Mouse (Mus musculus) kidney, adult 2 months (tissue): ENCODE data around the gene Upk3a. TPM values are rescaled to one million over a fixed set of nuclear protein-coding genes. Genes with fewer than 3 reads are reported as not detected.

ENCODE experiments used
- DNase-seq: peaks from one replicate; pipeline ENCODE4 v3.0.0; 2021
- H3K27ac ChIP-seq: fragments of 200-500 bp; 2 replicates; pipeline ENCODE4 v1.5.1; 2012; ENCODE audit warnings: low read depth, low read length, control low read depth, inconsistent platforms; ENCODE audit not compliant: insufficient read depth
- H3K27me3 ChIP-seq: fragments of 200-500 bp; replicated peaks from 2 replicates; pipeline ENCODE4 v1.6.1; 2012; ENCODE audit warnings: mild to moderate bottlenecking, moderate library complexity, low read length, inconsistent platforms; ENCODE audit not compliant: control insufficient read depth, insufficient read depth
- H3K36me3 ChIP-seq: fragments of 200-500 bp; 2 replicates; pipeline ENCODE4 v1.6.1; 2012; ENCODE audit warnings: mild to moderate bottlenecking, moderate library complexity, low read length, inconsistent platforms; ENCODE audit not compliant: control insufficient read depth, insufficient read depth
- H3K4me1 ChIP-seq: fragments of 200-500 bp; 2 replicates; pipeline ENCODE4 v1.6.1; 2011; ENCODE audit warnings: low read length; ENCODE audit not compliant: control insufficient read depth, insufficient read depth
- H3K4me3 ChIP-seq: fragments of 200-500 bp; 2 replicates; pipeline ENCODE4 v1.5.1; 2011; ENCODE audit warnings: mild to moderate bottlenecking, low read depth, low read length, control low read depth; ENCODE audit not compliant: insufficient read depth
- CTCF ChIP-seq: fragments of 200-500 bp; conservative IDR thresholded peaks from 2 replicates; pipeline ENCODE4 v1.5.1; 2011; ENCODE audit warnings: low read depth, mild to moderate bottlenecking, control low read depth, low read length, moderate library complexity, mixed read lengths; ENCODE audit not compliant: insufficient read depth, insufficient read length
- POLR2A ChIP-seq: fragments of 200-500 bp; IDR thresholded peaks from one replicate; pipeline ENCODE4 v1.6.1; 2011; ENCODE audit warnings: low read depth, low read length, control low read depth
- WGBS: fragments of 180-500 bp; shearing (Covaris S2); methylation state at CpG from one replicate; pipeline ENCODE4 v1.1.7; 2018; 5-methylcytosine and 5-hydroxymethylcytosine counted together
- polyA plus RNA-seq: library from polyadenylated mRNA; depleted of rRNA; stranded (reverse); fragments of >200 nt; gene quantifications from 2 replicates; pipeline ENCODE4 v1.2.3, GENCODE M21; 2012

Upk3a gene
- polyA plus RNA-seq, 1 experiment = 19.6 TPM

DNA sequence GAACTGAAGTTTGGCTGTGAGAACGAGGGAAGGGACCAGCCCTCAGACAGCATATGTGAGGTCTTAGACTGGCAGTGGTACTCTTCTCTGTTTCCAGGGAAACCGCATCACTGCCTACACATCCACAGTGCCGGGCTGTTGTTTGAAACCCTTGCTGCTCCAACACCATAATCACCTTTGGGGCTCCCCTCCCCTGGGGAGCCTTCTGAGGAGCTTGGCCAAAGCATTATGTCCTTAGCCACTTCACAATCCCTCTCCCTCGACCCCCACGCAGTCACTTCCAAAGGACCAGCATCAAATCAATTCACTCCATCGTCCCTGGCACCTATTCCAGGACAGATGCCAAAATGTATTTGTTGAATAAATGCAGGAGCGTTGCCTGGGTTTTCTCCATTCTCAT, 27.2 kb upstream of the Upk3a start:
- DNase-seq = no peak
- no peaks in the 10 kb centered on the region for H3K27me3 ChIP-seq
- no peaks in the 10 kb centered on the region for H3K36me3 ChIP-seq
- TF ChIP-seq POLR2A (no peak), CTCF (no peak)
- H3K4me1 ChIP-seq = no peaks in the 10 kb centered on the region; the same call in 1 of the 2 replicates
- WGBS = 82% methylated on average over 7 of the region's 7 CpGs
- H3K4me3 ChIP-seq = no peak overlapping the region
- H3K27ac ChIP-seq = no peak overlapping the region

DNA sequence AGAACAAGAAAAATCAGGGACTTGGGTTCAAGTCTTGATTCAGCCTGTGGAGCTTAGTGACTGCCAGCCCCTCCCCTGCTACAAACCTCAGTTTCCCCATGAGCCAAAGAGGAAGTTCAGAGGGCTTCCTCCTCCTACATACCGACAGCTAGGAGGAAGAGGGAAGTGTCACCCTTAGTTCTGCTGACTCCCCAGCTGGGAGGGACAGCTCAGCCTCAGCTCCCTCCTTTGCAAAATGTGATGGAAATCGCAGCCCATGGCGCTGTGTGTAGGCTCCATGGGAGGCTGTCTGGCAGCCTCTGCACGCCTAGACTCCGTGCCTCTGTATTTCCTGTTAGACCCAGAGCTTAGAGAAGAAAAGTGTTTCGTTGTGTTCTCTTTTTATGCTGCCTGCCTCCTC, 22.4 kb upstream of the Upk3a start:
- TF ChIP-seq CTCF = no peak
- TF ChIP-seq POLR2A = no peak
- Histone ChIP-seq H3K4me3 (no peak overlapping the region), H3K4me1 (no peaks in the 10 kb centered on the region), H3K27me3 (no peaks in the 10 kb centered on the region), H3K36me3 (no peaks in the 10 kb centered on the region), H3K27ac (no peak overlapping the region)
- DNase-seq = no peak
- 59% methylated on average over 6 of the region's 6 CpGs for WGBS

DNA sequence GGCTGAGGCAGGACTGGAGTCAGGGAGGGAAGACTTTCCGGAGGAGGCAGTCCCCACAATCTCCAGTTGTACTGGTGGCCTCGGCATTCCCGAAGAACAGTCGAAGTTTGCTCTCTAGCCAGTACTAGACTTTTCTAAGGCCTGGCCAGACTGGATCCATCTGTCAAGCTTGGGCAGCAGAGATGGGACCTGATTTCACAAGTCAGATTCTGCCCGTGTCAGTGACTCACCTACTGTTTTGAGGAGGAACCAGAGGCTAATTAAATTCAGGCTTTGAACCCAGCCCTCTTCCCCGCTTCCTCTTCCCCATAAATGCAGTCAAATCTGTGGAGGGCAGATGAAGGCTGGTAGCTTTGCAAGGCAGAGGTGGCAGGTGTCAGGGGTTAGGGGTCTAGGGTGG, 21.9 kb upstream of the Upk3a start:
- Histone ChIP-seq H3K36me3 (no peaks in the 10 kb centered on the region), H3K4me1 (no peaks in the 10 kb centered on the region), H3K4me3 (no peak overlapping the region), H3K27ac (no peak overlapping the region), H3K27me3 (no peaks in the 10 kb centered on the region)
- TF ChIP-seq POLR2A = no peak
- no peak for TF ChIP-seq CTCF
- WGBS = 54% methylated on average over 6 of the region's 6 CpGs
- no peak for DNase-seq

DNA sequence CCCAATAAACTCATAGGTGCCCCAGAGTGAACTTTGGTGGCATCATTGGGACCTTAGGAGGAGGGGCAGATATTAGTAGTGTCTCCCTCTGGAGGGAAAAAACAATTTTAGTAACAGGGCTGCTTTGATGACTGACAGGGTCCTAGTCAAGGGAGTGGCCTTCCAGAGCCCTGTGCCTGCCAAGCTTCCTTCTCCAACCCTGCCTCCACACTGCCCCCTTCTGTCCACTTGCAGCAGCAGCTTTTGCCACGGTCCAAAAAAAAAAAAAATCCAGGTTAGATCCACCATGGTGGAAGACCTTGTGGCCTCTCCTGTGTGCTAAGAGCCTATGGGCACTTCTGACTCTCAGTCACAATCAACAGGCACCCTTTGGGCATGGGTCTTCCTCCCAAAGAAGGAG, 21.0 kb upstream of the Upk3a start:
- peak; percentile 68 for DNase-seq
- H3K36me3 ChIP-seq = no peaks in the 10 kb centered on the region
- 4% methylated on average over 1 of the region's 1 CpGs for WGBS
- H3K4me1 ChIP-seq = no peaks in the 10 kb centered on the region
- no peaks in the 10 kb centered on the region for H3K27me3 ChIP-seq
- TF ChIP-seq CTCF (peak; percentile 82), POLR2A (no peak)
- no peak overlapping the region for H3K4me3 ChIP-seq
- H3K27ac ChIP-seq = no peak overlapping the region

DNA sequence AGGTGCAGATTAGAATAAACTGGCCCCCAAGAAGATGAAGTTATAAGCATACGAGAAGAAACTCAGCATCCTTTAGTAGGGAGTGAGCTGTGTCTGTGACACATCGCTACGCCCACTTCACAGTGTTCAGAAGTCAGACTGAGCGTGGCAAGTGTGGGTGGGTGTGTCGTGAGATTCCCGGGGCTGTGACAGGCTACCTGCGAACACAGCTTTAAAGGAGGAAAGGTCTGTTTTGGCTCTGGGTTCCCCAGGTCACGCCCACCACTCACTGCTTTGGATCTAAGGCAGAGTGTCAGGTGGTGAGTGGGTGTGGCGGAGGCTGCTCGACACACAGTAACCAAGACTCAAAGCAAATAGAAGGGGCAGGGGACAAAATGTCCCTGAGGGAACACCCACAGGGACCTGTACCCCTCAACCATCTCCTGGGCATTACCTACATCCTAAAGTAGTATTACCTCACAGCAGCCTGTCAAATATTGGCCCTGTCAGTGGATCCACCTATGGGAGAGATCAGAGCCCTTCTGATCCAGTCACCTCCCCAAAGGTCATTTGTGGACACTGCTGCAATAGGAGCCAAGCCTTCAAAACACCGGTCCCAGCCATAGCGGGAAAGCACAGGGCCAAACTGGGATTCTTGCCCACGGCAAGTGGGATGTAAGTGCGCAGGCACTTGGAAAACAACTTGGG, 19.0 kb upstream of the Upk3a start:
- no peak for DNase-seq
- H3K27ac ChIP-seq = no peak overlapping the region
- TF ChIP-seq POLR2A = no peak
- no peaks in the 10 kb centered on the region for H3K36me3 ChIP-seq
- no peak overlapping the region for H3K4me3 ChIP-seq
- H3K27me3 ChIP-seq = no peaks in the 10 kb centered on the region
- H3K4me1 ChIP-seq = peaks cover 5% of the 10 kb centered on the region; the same call in 1 of the 2 replicates
- 76% methylated on average over 14 of the region's 14 CpGs for WGBS

DNA sequence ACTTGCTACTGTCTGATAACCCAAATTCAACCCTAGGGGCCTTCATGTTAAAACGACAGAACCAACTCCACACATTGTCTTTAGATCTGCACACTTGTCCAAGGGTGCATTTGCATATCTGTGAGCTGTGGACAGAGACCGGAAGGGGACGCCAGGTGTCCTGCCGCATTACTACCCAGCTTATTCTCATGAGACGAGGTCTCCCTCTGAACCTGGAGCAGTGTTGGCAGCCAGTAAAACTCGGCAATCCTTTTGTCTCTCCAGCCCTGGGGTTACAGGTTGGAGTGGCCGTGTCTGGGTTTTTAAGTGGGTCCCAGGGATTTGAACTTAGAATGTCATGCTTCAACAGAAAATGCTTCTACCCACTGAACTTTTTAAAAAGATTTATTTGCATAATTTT, 17.0 kb upstream of the Upk3a start:
- Histone ChIP-seq H3K4me3 (no peak overlapping the region), H3K27ac (no peak overlapping the region), H3K27me3 (no peaks in the 10 kb centered on the region), H3K4me1 (peaks cover 5% of the 10 kb centered on the region; the same call in 1 of the 2 replicates), H3K36me3 (no peaks in the 10 kb centered on the region)
- 81% methylated on average over 7 of the region's 7 CpGs for WGBS
- no peak for TF ChIP-seq CTCF
- TF ChIP-seq POLR2A = no peak
- no peak for DNase-seq

DNA sequence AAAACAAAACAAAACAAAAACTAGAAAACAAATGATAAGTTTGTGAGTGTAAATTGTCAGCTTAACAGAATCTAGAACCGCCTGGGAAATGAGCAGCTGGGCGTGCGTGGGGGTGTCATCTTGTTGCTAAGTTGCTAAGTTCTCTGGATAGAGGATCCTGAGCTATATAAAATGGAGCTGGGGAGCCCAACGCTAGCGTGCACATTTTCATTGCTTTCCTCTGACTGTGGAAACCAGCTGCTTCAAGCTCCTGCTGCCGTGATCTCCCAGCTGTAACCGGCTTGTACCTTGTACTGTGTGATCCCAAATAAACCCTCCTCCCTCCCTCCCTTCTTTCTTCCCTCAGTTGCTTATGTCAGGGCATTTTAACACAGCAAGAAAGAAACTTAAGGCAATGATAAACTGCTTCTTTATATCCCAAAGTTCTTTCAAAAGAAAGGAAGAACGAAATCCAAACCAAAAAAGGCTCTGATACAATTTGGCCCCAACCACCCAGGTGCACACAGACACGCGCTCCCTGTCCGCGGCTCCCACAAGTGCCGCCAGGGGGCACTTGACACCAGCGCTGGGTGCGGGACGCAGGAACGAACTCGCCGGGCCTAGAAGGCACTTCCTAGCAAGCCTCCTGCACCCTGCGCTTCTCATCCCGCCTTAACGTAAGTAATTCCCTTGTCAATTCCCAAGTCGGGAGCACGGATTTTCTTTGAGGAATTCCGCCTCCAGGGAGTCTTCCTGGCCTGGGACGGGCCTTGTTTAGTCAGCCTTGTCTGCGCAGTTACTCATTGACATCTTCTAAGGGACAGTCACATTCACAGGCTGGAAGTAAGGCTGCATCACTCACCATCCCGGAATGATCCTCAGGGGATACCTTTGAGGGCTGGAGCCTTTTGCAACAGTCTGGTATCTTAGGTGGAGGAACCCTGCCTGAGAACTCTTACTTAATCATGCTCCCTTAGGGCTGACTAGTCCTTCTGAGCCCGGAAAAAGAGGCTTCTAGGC, 15.7 kb upstream of the Upk3a start:
- peak overlapping the region; percentile 20; the same call in 1 of the 2 replicates for H3K4me3 ChIP-seq
- 15% methylated on average over 29 of the region's 29 CpGs for WGBS
- H3K27me3 ChIP-seq = no peaks in the 10 kb centered on the region
- peak; percentile 87 for DNase-seq
- no peak overlapping the region for H3K27ac ChIP-seq
- TF ChIP-seq POLR2A = no peak
- TF ChIP-seq CTCF = peak; percentile 88
- no peaks in the 10 kb centered on the region for H3K36me3 ChIP-seq
- peaks cover 5% of the 10 kb centered on the region; the same call in 1 of the 2 replicates for H3K4me1 ChIP-seq
